Mouse (Mus musculus) forebrain, embryonic 14.5 days (tissue): ENCODE measurements at regions not wholly inside any gene's neighbourhood (a gene's known extent, or its start where the extent isn't known, plus 50 kb on each side); places are given as distances from the start of the nearest gene placed in this dataset.

Experiments used
- ATAC-seq: fragments of 200-750 bp; cut with Nextera tagmentation; 2 replicates; pipeline ENCODE4 v1.8.0; 2017; ENCODE audit warnings: mild to moderate bottlenecking, moderate library complexity
- DNase-seq: peaks from one replicate; pipeline ENCODE4 v3.0.0-alpha.2; 2015; ENCODE audit warnings: low spot score
- H3K27ac ChIP-seq: fragments of 300-500 bp; sonication (generic); 2 replicates; pipeline ENCODE4 v1.5.1; 2014; ENCODE audit warnings: low read depth, mild to moderate bottlenecking, control low read depth, low read length, moderate library complexity
- H3K27me3 ChIP-seq: fragments of 300-500 bp; sonication (generic); replicated peaks from 2 replicates; pipeline ENCODE4 v1.6.1; 2014; ENCODE audit warnings: low read length, control low read depth, mixed read lengths; ENCODE audit not compliant: control insufficient read depth, insufficient read depth
- H3K36me3 ChIP-seq: fragments of 300-500 bp; sonication (generic); 2 replicates; pipeline ENCODE4 v1.6.1; 2014; ENCODE audit warnings: low read length, control low read depth; ENCODE audit not compliant: control insufficient read depth, insufficient read depth
- H3K4me1 ChIP-seq: fragments of 300-500 bp; sonication (generic); 2 replicates; pipeline ENCODE4 v1.6.1; 2014; ENCODE audit warnings: antibody characterized with exemption, low read length, control low read depth; ENCODE audit not compliant: control insufficient read depth, insufficient read depth
- H3K4me2 ChIP-seq: fragments of 300-500 bp; sonication (generic); 2 replicates; pipeline ENCODE4 v1.6.1; 2014; ENCODE audit warnings: mild to moderate bottlenecking, control low read depth, low read length
- H3K4me3 ChIP-seq: fragments of 300-500 bp; sonication (generic); 2 replicates; pipeline ENCODE4 v1.5.1; 2014; ENCODE audit warnings: low read depth, low read length, control low read depth
- H3K9ac ChIP-seq: fragments of 300-500 bp; sonication (generic); 2 replicates; pipeline ENCODE4 v1.6.1; 2014; ENCODE audit warnings: mild to moderate bottlenecking, low read length, control low read depth, moderate library complexity
- H3K9me3 ChIP-seq: fragments of 300-500 bp; sonication (generic); replicated peaks from 2 replicates; pipeline ENCODE4 v1.6.1; 2016; ENCODE audit warnings: low read length, control low read depth, mixed read lengths; ENCODE audit not compliant: control insufficient read depth
- whole genome bisulfite sequencing: fragments of 180-500 bp; shearing (Covaris S2); extraction: QIAGEN DNeasy Blood & Tissue Kit; methylation state at CpG from one replicate; pipeline ENCODE4 v1.1.7; 2014; 5-methylcytosine and 5-hydroxymethylcytosine counted together

- WGBS = 69% methylated on average over 5 of the region's 5 CpGs
- Histone ChIP-seq H3K27me3 (no peaks in the 10 kb centered on the region), H3K9me3 (no peaks in the 10 kb centered on the region), H3K4me2 (no peak overlapping the region), H3K36me3 (no peaks in the 10 kb centered on the region), H3K9ac (no peak overlapping the region), H3K4me3 (no peak overlapping the region), H3K4me1 (no peaks in the 10 kb centered on the region), H3K27ac (no peak overlapping the region)
- ATAC-seq (no peak), DNase-seq (no peak)
Measured at GRCm38 (mm10) chr2:138123331-138123730, 133.0 kb upstream of the Btbd3 start.

GRCm38 (mm10) chr2:138120868-138121267 is 135.5 kb upstream of the Btbd3 start:
- no peak overlapping the region for H3K27ac ChIP-seq
- no peaks in the 10 kb centered on the region for H3K36me3 ChIP-seq
- H3K4me1 ChIP-seq = no peaks in the 10 kb centered on the region
- peaks cover 4% of the 10 kb centered on the region; the same call in 1 of the 2 replicates for H3K9me3 ChIP-seq
- H3K4me3 ChIP-seq = no peak overlapping the region
- no peak overlapping the region for H3K9ac ChIP-seq
- DNase-seq (peak; percentile 17), ATAC-seq (no peak)
- no peaks in the 10 kb centered on the region for H3K27me3 ChIP-seq
- no peak overlapping the region for H3K4me2 ChIP-seq
- WGBS = 61% methylated on average over 1 of the region's 1 CpGs

DNA sequence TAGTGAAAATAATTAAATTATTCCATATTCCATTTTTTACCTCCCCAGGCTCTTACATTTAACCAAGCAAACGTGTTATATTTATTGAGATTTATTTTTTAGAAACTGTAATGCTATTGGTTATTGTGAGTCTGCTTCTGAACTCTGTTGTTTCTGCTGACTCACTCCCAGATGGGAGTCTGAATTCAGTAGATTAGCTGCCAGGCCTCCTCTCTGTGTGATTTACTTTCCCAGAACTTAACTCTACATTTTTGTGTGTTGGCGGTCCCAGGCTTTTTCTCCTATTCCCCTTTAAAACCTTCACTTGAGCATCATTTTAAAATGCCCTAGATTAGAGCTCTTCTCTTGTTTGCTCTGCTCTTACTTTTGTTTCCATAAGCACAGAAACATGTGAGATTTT is 136.2 kb upstream of the Btbd3 start:
- Histone ChIP-seq H3K27me3 (no peaks in the 10 kb centered on the region), H3K9me3 (peaks cover 4% of the 10 kb centered on the region; the same call in 1 of the 2 replicates), H3K27ac (no peak overlapping the region), H3K4me1 (no peaks in the 10 kb centered on the region), H3K4me3 (no peak overlapping the region), H3K4me2 (no peak overlapping the region), H3K36me3 (no peaks in the 10 kb centered on the region), H3K9ac (no peak overlapping the region)
- ATAC-seq (no peak), DNase-seq (peak; percentile 28)
- 87% methylated on average over 2 of the region's 2 CpGs for WGBS

DNA sequence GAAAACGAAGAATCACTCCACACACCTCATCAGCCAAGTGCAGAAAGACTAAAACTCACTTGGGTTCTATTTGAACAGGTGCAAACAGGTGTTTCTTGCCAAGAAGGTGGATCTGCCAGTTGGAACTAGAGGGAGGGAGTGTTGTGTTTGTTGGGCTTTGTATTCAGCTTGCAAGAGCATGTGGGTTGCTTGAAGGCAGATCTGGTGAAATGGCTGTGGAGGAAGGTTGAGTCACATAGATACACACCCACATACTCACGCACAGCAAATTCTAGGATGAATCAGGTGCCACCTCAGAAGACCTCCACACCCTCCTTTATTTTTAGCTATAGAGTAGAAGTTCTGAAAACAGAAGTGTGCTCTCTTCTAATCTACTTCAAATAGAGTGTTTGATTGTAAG is 156.6 kb upstream of the Btbd3 start:
- 89% methylated on average over 2 of the region's 2 CpGs for WGBS
- no peaks in the 10 kb centered on the region for H3K27me3 ChIP-seq

DNA sequence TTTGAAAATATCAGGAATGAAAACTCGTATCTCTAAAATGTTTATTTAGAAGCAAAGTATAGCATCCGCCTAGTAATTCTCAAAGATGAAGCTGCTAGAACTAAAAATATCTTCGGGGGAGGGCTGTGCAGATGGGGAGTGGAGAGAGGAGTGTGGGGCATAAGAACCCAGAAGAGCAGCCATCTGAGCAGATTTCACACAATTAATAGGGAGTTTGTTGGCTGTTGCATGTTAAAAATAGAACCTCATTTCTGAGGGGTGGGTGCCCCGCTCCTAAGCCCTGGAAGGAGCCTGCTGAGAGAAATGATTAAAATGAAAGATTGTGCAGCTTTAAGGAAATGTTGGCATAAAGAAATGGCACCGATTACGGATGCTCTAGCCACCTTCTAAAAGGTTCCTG is 171.0 kb upstream of the Btbd3 start:
- WGBS = 76% methylated on average over 6 of the region's 6 CpGs
- H3K4me2 ChIP-seq = no peak overlapping the region
- DNase-seq (peak; percentile 69), ATAC-seq (peak; percentile 68)
- H3K27me3 ChIP-seq = no peaks in the 10 kb centered on the region
- no peaks in the 10 kb centered on the region for H3K9me3 ChIP-seq
- no peaks in the 10 kb centered on the region for H3K36me3 ChIP-seq
- H3K27ac ChIP-seq = no peak overlapping the region
- no peak overlapping the region for H3K4me3 ChIP-seq
- H3K4me1 ChIP-seq = no peaks in the 10 kb centered on the region
- no peak overlapping the region for H3K9ac ChIP-seq

More for the DNA sequence above, 156.6 kb upstream of the Btbd3 start:
- Histone ChIP-seq H3K4me1 (no peaks in the 10 kb centered on the region), H3K9ac (no peak overlapping the region), H3K36me3 (no peaks in the 10 kb centered on the region), H3K9me3 (no peaks in the 10 kb centered on the region), H3K4me3 (no peak overlapping the region), H3K27ac (no peak overlapping the region), H3K4me2 (no peak overlapping the region)
- DNase-seq (no peak), ATAC-seq (no peak)

DNA sequence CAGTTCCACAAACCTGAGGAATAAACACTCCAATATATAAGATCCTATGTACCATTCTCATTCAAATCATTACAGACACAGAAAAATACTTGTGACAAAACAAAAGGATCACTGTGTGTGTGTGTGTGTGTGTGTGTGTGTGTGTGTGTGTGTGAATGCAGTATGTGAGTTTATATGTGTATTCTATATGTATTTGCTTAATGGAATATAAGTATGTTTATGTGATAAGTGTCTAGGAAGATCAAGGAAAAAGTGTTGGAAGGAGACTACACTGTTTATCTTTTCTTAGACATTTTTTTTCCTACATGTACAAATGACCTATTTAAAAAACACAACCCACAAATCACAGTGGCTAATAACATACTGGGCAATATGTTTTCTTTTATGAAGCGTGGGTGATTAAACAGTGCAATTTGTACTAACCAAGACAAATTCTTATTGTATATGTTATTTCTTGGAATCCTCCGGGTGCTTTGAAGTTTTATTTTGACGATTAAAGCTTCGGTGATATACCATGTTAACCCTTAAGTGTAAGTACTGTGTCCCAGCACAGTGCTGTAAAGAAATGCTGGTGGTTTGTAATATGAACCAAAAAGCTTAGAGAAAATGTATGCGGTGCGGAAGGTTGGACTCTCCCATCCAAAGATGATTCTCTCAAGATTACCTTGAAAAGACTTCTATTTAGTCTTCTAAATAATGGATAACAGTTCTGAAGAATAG is 171.6 kb upstream of the Btbd3 start:
- DNase-seq (no peak), ATAC-seq (no peak)
- WGBS = 79% methylated on average over 6 of the region's 6 CpGs
- H3K9me3 ChIP-seq = no peaks in the 10 kb centered on the region
- H3K27ac ChIP-seq = no peak overlapping the region
- H3K36me3 ChIP-seq = no peaks in the 10 kb centered on the region
- no peak overlapping the region for H3K9ac ChIP-seq
- H3K4me1 ChIP-seq = no peaks in the 10 kb centered on the region
- H3K4me3 ChIP-seq = no peak overlapping the region
- H3K27me3 ChIP-seq = no peaks in the 10 kb centered on the region
- no peak overlapping the region for H3K4me2 ChIP-seq

- no peak overlapping the region for H3K4me2 ChIP-seq
- no peak overlapping the region for H3K4me3 ChIP-seq
- WGBS = 82% methylated on average over 6 of the region's 6 CpGs
- no peak for ATAC-seq
- no peak for DNase-seq
- H3K9ac ChIP-seq = no peak overlapping the region
- H3K4me1 ChIP-seq = no peaks in the 10 kb centered on the region
- no peaks in the 10 kb centered on the region for H3K27me3 ChIP-seq
- no peaks in the 10 kb centered on the region for H3K36me3 ChIP-seq
- H3K9me3 ChIP-seq = no peaks in the 10 kb centered on the region
- H3K27ac ChIP-seq = no peak overlapping the region
Measured at GRCm38 (mm10) chr2:138074020-138074613, 182.2 kb upstream of the Btbd3 start.

DNA sequence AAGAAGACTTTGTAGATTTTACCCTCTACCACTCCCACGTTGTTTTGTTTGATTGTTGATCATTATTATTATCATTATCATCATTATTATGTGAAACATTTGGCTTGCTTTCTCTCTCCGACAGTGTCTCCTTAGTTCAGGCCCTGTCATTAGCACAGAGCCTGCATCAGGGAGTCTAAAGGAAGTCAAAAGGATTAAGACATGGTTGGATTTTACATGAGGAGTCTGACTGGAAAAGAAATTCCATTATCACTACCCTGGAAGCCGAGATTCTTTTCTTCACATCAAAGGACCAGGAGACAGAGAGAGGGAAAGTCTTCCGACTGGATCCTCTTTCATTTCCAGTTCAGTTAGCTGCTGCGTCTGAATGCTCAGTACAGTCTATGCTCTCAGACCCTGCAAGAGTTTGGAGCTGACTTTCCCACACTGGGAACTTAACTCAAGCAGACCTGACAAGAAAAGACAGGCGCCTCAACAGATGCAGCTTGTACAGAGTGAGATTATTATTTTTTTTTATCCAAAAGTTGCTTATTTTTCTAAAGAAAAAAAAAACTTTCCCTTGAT is 184.1 kb upstream of the Btbd3 start:
- H3K9me3 ChIP-seq = no peaks in the 10 kb centered on the region
- no peak overlapping the region for H3K4me3 ChIP-seq
- DNase-seq = peak; percentile 8
- no peaks in the 10 kb centered on the region for H3K27me3 ChIP-seq
- no peaks in the 10 kb centered on the region for H3K36me3 ChIP-seq
- no peaks in the 10 kb centered on the region for H3K4me1 ChIP-seq
- 30% methylated on average over 6 of the region's 6 CpGs for WGBS
- H3K27ac ChIP-seq = no peak overlapping the region
- H3K4me2 ChIP-seq = no peak overlapping the region
- no peak overlapping the region for H3K9ac ChIP-seq
- ATAC-seq = no peak

DNA sequence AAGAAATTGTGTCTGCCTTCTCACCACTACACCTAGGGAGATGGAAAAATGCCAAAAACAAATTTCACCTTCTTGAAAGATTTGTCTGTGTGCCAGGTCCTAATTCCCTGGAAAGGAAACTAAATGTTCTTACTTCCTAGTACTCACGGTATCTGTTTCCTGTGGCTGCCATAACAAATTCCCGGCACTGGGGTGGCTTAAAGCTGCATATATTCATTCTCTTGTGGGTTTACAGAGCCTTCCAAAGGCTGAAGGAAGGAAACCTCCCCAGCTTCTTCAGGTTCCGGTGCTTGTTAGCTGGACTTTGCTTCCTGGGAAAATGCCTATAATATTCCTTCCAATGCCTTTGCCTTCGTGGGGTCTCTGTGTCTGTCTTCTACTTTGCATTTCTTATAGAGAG is 203.3 kb upstream of the Btbd3 start:
- Histone ChIP-seq H3K27ac (no peak overlapping the region), H3K36me3 (no peaks in the 10 kb centered on the region), H3K9ac (no peak overlapping the region), H3K27me3 (no peaks in the 10 kb centered on the region), H3K4me3 (no peak overlapping the region), H3K4me2 (no peak overlapping the region), H3K9me3 (no peaks in the 10 kb centered on the region), H3K4me1 (no peaks in the 10 kb centered on the region)
- DNase-seq (no peak), ATAC-seq (no peak)
- 93% methylated on average over 4 of the region's 4 CpGs for WGBS
